Mouse (Mus musculus): ENCODE measurements around the gene Kcne2.

Kcne2 gene

DNA sequence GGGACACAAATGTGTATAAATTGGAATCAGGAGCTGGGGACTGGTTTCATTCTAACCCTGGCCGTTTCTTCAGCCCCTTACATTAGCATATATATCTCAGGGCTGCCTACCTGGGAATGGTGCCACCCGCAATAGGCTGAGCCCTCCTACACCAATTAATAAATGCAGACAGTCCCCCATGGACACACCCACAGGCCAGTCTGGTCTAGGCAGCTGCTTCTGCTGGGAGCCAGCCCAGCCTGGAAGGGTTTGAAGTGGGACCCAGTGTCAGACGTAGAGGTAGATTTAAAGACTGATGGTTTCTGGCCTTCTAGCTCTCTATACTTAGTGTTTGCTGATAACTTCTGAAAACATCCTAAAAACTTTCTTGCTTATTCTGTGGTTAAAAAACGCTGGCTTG is 16.9 kb downstream of the Kcne2 start:
- in situ Hi-C loops (cut with MboI), result no loop called here

DNA sequence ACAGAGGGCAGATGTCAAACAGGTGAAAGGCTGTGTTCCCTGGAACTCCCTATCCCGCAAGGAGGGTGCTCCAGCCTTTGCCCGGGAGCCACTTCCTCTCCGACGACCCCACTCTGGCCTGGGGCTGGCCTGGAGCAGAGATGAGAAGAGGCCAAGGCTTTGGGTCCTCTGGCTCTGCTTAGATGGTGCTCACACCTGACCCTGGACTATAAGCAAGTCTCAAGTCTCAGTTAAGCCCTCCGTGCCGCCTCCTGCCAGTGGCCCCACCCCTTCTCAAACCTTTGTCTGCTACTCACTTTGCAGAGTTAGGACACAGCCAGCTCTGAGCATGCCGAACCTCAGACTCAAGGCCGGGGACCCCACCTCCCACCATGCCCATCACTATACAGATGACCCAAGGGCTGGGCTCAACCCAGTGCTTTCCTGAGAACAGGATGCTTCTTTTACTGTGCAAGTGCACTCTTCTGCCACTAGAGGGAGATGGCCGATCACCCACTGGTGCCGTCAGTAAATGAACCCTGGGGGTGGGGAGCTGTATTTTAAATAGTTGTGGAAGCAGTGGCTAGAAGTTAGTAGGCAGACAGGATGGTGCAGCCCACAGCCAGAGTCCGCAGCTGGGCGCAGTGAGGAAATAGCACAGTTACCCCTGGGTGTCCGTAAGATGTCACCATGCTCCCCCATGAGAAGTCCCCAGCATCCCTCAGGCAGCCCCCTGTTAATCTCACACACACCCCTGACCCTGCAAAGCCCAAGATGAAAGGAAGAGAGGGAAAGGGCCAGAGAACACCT is 22.0 kb downstream of the Kcne2 start:
- in situ Hi-C loops (cut with MboI), result no loop called here

DNA sequence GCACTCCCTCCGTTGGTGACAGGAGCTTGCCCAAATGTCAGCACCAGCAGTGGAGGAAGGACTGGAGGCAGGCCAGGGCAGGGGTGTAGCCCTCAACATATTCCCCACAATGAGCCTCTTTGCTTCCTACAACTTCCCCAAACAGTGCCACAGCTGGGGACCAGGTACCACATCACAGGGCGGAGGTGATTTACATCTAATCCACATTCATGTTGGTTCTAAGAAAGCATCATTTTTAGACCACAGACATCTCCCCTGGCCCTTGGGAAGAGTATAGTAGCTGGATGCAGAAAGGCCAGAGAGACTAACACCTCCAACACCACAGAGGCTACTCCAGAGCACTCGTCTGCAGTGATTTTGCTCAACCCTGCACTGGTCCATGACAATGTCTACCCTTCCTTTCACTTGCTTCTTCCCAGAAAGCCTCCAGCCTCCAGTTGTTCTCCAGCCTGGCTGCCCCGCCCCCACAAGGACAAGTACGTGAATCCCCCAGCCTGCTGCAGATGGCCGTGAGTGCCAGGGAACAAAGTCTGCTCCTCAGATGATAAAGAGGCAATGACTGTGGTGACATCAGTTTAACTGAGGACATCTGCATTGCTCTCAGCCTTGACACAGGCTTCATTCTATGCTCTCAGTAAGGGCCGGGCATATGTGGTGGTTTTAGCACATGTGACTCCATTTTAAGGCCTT is 24.0 kb downstream of the Kcne2 start:
- in situ Hi-C loops (cut with MboI), result no loop called here

DNA sequence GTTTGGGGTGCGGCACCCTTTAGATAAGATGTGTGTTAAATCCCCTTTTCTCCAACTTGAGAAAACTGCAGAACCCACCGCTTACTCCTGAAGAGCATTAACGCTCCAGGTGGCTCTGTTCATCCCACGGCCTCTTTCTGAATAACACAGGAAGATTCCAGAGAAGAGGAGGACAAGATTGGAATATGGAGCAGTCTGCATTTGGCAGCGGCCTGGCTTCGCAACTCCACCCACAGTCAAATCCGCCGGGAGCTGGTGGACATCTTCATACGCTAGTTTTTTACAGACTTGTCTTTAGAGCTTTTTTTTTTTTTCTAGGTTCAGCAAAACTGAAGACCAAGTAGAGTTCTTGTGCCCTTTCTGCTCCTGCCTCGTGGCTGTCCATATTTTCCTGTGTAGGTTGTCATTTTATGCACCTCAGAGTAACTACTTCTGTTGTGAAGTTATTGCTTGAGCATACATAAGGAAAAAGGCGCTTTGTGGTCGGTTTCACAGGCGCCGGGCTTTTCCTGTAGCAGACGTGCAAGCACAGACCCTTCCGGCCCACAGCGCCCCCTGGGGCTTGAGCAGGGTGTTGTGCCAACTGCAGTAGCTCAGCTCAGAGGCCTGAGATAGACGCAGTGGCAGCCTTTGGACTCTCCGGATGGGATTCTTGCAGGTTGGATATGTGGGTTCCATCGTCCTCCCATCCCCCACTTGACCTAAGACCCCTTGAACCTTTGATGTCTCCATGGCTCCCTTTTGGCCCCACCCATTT is 27.3 kb downstream of the Kcne2 start:
- in situ Hi-C loops (cut with MboI), result no loop called here

DNA sequence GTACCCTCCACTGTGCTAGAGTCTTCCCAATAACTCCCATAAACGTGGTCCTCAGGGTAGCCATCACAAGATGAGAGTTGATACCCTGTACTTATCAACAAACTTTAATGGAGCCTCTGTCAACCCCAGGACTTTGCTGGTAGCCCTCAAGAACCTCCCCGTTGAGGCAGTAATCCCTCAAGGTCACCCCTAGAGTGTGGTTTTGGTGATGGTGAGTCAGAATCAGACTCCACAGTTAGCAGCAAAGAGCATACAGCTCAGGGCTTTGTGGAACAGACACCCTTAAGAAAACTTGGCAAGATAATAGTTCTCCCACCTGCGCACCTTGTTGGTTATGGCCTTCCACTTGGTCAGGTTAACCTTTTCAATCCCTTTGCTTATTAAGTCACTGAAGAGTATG is 28.2 kb downstream of the Kcne2 start:
- in situ Hi-C loops (cut with MboI), result no loop called here

DNA sequence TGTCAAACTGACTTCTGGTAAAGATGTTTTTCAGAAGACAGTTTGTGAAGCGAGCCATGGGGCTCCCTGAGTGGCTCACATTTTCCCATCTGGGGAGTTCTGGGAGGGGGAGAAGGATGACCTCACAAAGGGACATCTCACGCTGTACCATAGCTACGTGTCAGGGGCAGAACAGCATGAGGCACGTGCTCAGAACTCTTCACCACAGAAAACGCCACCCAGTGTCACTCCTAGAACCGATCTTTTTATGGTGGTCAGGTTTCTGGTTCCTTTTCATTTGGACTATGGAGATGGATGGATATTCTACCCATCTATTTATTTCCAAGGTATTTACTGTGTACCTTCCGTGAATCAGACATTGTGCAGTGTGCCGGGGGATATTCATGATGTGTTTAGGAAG is 29.2 kb downstream of the Kcne2 start, which contains the start of gene Fam243:
Gene Fam243, minus strand, starts transcription at position 101 of the 400 bp plus-strand sequence.
- in situ Hi-C loops (cut with MboI), result no loop called here

DNA sequence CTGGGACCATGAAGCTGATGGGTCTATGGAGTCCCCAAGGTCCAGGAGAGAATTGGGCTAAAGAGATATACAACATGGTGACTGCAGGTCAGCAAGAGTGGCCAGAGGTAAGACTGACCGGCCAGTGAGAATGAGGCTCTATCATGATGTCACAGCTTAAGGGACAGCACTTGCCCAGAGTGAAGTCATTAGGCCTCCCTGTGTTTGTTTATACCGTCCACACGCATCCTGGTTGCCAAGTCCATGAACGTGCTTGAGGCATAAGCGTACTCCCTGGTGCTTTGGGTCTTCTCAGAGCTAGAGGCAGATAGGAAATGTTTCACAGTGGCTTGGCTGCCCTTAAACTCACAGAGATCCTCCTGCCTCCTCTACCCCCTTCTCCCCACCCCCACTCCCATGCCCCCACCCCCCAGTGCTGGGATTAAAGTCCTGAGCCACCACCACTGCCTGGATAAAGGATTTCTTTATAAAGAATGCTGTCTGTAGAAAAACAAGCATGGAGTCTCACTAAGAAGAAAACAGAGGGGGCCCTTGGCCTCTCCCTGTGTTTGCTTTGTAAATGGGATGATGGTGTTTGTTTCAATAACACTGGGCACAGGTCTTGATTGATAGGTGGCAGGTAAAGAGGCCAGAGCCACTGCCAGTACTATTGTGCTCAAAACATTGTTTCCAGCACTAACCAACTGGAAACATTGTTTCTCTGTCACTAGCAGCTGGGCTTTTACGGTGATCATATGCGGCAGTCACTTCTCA is 32.3 kb downstream of the Kcne2 start:
- in situ Hi-C loops (cut with MboI), result no loop called here

DNA sequence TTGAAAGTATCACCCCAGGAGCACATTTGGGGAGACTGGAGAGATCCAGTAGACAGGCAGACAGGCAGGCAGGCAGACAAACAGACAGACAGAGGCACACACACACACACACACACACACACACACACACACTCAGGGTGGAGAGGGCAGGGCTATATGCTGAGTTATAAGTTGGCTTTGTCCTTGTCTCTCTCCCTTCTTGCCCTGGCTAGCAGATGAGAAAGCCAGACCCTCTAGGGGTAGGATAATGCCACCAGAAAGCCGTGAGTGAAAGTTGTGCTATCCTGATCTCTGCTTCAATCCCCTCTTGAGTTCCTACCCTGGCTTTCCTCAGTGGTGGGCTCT is 32.8 kb downstream of the Kcne2 start:
- in situ Hi-C loops (cut with MboI), result no loop called here

DNA sequence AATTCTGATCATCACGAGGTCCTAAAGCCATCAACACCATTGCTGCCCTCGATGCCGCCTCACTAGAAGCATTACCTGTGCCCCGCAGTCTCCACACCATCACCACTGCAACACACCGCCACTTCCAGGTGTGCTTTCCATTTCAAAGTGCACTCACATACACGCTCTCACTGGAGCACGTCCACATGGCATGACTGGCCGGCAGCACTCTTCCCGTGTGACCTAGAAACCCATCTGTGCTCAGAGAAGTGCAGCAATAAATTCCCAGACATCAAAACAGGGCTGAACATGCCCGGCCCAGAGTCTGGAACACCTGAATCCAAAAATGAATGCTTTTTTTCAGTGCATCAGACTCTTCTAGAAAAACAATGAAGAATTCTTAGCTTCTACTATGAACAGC is 35.7 kb downstream of the Kcne2 start:
- in situ Hi-C loops (cut with MboI), result no loop called here

DNA sequence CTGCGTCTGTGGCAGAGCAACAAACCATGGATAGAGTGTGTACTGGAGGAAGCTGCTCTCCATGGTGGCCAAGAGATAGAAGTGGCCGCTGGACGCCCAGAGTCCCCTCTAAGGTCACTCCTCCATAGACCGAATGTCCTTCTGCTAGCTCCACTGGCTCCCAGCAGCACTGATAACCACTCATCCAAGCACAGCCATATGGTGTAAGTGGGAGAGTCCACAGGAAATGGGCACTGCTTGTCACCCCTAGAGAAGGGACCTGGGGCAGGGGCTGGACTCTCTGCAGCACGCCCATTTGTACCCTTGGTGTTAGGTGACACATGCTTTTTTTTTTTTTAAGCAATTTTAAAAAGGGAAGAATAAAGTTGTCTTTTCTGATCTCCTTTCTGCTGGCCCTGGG is 38.8 kb downstream of the Kcne2 start:
- in situ Hi-C loops (cut with MboI), result no loop called here

DNA sequence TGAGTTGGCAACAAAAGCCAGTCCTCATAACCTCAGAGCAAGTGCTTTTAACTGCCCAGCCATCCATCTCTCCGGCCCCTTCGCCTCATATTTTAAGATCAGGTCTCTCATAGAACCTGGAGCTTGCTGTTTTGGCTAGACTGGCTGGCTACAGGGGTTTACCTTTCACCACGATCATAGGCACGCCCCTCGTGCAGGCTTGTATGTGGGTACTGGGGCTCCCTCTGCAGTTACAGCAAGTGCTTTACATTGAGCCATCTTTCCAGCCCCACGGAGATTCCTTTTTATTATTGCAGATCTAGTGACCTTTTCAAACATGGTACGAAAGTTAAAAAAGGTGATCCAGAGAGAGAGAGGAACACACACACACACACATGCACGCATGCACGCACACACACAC is 42.4 kb downstream of the Kcne2 start:
- in situ Hi-C loops (cut with MboI), result no loop called here

DNA sequence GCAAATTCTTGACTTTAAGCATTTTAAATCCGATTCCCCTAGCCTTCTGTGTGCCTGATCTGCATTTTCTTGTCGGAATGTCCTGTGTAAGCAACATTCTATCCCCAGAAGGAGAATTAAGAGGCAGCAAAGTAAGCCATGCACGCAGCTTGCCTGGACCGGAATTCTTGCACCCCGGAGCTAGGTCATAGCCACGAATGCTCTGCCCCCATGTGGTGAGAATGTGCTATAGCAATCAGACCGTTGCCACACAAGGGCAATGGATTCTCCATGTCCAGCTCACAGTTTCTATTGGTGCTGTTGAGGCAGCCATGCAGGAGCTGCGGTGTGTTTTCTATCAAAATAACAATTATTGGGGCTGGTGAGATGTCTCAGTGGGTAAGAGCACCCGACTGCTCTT is 44.1 kb downstream of the Kcne2 start:
- in situ Hi-C loops (cut with MboI), result no loop called here

DNA sequence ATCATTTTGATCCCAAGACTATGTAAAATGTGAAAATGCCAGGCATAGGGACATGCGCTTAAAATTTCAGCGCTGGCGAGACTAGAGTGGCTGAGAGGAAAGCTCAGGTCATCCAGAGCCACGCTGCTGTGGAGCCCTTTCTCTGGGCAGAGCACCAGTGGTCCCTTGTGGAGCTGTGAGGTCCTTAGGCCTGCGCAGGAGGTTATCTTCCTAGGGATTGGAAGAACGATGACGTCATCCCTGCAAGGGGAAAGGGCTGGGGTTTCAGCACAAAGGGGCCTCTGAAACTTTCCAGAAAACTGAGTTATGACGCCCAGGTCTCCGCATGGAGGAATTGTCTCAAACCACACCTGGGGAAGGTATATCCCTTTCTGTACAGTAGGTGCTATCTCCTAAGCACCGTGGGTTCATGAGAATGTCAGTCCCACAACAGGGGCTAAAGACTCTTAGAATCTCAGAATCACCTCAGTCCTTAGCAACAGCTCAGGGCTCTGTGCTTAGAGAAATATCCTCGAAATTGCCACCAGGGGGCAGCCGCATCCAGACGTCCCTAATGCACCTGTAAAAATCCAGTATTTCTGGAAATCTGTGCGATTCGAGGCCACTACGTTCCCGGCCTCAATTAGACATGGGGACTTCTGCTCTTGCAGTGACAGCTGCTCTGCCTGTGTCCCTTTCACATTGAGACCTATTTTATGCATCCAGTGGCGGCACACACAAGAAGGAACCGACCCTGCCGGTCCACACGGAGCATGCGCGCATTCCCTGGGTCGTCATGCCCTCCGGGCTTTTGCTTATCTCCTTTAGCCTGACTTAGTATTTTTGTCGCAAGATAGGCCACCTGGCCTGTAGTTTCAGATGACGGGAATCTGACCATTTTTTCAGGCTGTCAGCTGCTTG is 48.7 kb downstream of the Kcne2 start:
- in situ Hi-C loops (cut with MboI), result no loop called here

DNA sequence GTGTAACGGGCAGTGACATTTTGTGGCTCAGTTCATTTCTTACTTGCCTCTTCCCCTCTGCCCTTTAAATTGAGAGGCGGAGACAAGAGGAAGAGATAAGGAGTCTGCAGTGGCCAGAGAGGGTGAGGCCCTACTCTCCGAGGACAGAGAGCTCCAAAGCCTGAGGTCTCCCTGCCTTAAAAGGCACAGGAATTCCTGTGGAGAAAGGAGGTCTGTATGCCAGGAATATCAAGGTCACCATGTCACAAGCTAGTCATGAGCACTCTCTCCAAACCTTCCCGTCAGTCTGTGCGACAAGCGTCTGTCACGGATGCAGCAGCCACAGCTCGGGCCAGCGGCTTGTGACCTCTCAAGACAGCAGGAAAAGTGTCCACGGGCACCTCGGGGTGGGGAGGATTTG is 53.0 kb downstream of the Kcne2 start:
- in situ Hi-C loops (cut with MboI), result no loop called here

DNA sequence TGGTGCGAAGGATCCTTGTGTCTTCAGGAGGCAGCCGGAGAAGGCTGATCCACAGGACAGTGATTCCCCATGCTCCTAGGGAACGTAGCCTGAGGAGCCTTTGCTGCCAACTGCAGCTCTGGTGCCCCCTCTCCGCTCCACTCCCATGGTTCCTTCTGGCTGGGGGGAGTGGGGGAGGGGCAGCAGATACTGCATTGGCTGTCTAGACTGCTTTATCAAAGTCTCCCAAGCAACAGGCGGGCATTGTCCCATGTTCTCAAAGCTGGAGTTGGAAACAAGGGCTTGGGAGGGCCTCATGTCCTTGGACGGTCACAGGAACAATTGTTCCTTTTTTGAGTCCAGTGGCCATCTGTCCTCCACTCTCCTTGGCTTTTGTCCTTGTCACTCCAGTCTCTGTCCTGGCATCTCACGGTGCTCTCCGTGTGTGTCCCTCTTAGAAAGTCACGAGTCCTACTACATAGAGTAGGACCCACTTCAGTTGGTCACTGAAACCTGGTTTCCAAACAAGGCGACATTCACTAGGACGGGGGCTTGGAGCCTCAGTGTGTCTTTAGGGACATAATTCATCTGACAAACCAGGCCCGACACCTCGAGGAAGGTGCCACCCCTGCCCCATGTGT is 54.2 kb downstream of the Kcne2 start:
- in situ Hi-C loops (cut with MboI), result no loop called here

Measured in mature B cell (primary cell).